Mouse (Mus musculus) cerebellum, adult 9-10 months (tissue): ENCODE data around the gene Trp53bp2.

Experiments
- DNase-seq: peaks from one replicate; pipeline ENCODE4 v3.0.0; 2022

The Trp53bp2 gene

GRCm38 (mm10) chr1:182409401-182410173, 615 bp downstream of the Trp53bp2 start:
- peak; percentile 56 for DNase-seq

- no peak for DNase-seq
These were observed 3.8 kb downstream of the Trp53bp2 start for GRCm38 (mm10) chr1:182412586-182413270.

- DNase-seq = no peak
These were observed 10.5 kb downstream of the Trp53bp2 start for GRCm38 (mm10) chr1:182419481-182419880.

GRCm38 (mm10) chr1:182424274-182424673, 15.3 kb downstream of the Trp53bp2 start:
- no peak for DNase-seq

GRCm38 (mm10) chr1:182425176-182425575, 16.2 kb downstream of the Trp53bp2 start:
- peak; percentile 52 for DNase-seq

- DNase-seq = no peak
These were observed 17.5 kb downstream of the Trp53bp2 start for GRCm38 (mm10) chr1:182426444-182426843.

- no peak for DNase-seq
These were observed 18.5 kb downstream of the Trp53bp2 start for GRCm38 (mm10) chr1:182427426-182427825.

- DNase-seq = no peak
These were observed 20.9 kb downstream of the Trp53bp2 start for GRCm38 (mm10) chr1:182429826-182430225.

GRCm38 (mm10) chr1:182430676-182431075, 21.7 kb downstream of the Trp53bp2 start:
- DNase-seq = no peak

GRCm38 (mm10) chr1:182432059-182432458, 23.1 kb downstream of the Trp53bp2 start:
- DNase-seq = no peak

GRCm38 (mm10) chr1:182436746-182437145, 27.8 kb downstream of the Trp53bp2 start:
- no peak for DNase-seq

GRCm38 (mm10) chr1:182439546-182440222, 30.7 kb downstream of the Trp53bp2 start:
- no peak for DNase-seq

- no peak for DNase-seq
These were observed 33.0 kb downstream of the Trp53bp2 start for GRCm38 (mm10) chr1:182441791-182442473.

GRCm38 (mm10) chr1:182444116-182444515, 35.1 kb downstream of the Trp53bp2 start:
- DNase-seq = no peak

GRCm38 (mm10) chr1:182448276-182449035, 39.5 kb downstream of the Trp53bp2 start:
- no peak for DNase-seq

- DNase-seq = no peak
These were observed 43.5 kb downstream of the Trp53bp2 start for GRCm38 (mm10) chr1:182452473-182452872.

GRCm38 (mm10) chr1:182455080-182455479, 46.1 kb downstream of the Trp53bp2 start:
- DNase-seq = no peak

- no peak for DNase-seq
These were observed 49.6 kb downstream of the Trp53bp2 start for GRCm38 (mm10) chr1:182458556-182458955.

- DNase-seq = no peak
These were observed 50.5 kb downstream of the Trp53bp2 start for GRCm38 (mm10) chr1:182459436-182459835.

GRCm38 (mm10) chr1:182460291-182461244, 51.6 kb downstream of the Trp53bp2 start:
- no peak for DNase-seq

- DNase-seq = no peak
These were observed 52.3 kb downstream of the Trp53bp2 start for GRCm38 (mm10) chr1:182461261-182461660.
